Mouse (Mus musculus) MEL (cell line): ENCODE measurements around the gene Kif6. TPM values are rescaled to one million over a fixed set of nuclear protein-coding genes. Genes with fewer than 3 reads are reported as not detected.

Experiments
- DNase-seq: peaks from one replicate; pipeline ENCODE4 v3.0.0; 2011; ENCODE audit warnings: low read depth, low spot score
- H3K27ac ChIP-seq: 2 replicates; pipeline ENCODE4 v1.5.1; 2012; ENCODE audit warnings: low read depth, mild to moderate bottlenecking, control low read depth, low read length, moderate library complexity; ENCODE audit not compliant: control insufficient read depth
- H3K27me3 ChIP-seq, 2 experiments: fragments of 150-350 bp in 1 of 2; sonication (generic) in 1 of 2; 2 replicates each; pipeline ENCODE4 v1.6.1; 2012; ENCODE audit warnings: low read length in 2 of 2, mild to moderate bottlenecking in 2 of 2, improper control_type of control experiment in 1 of 2, moderate library complexity in 1 of 2; ENCODE audit not compliant: insufficient read depth in 2 of 2, control insufficient read depth in 1 of 2
- H3K36me3 ChIP-seq, 2 experiments: 2 replicates each; pipeline ENCODE4 v1.6.1; 2012 to 2014; ENCODE audit warnings: low read length in 2 of 2, improper control_type of control experiment in 1 of 2, inconsistent platforms in 1 of 2, mild to moderate bottlenecking in 1 of 2; ENCODE audit not compliant: insufficient read depth in 2 of 2, control insufficient read depth in 1 of 2
- H3K4me1 ChIP-seq, 2 experiments: fragments of 150-350 bp in 1 of 2; sonication (generic) in 1 of 2; 2 replicates each; pipeline ENCODE4 v1.6.1; 2012; ENCODE audit warnings: low read length in 2 of 2, improper control_type of control experiment in 1 of 2, mild to moderate bottlenecking in 1 of 2; ENCODE audit not compliant: insufficient read depth in 2 of 2, control insufficient read depth in 1 of 2
- H3K4me3 ChIP-seq, 2 experiments: fragments of 150-350 bp in 1 of 2; sonication (generic) in 1 of 2; 2 replicates each; pipeline ENCODE4 v1.5.1; 2012; ENCODE audit warnings: low read depth in 2 of 2, low read length in 2 of 2, mild to moderate bottlenecking in 2 of 2, moderate library complexity in 2 of 2, control low read depth in 1 of 2, improper control_type of control experiment in 1 of 2; ENCODE audit not compliant: control insufficient read depth in 1 of 2, insufficient read depth in 1 of 2
- H3K79me2 ChIP-seq: 2 replicates; pipeline ENCODE4 v1.6.1; 2012; ENCODE audit warnings: mild to moderate bottlenecking, low read length, moderate library complexity; ENCODE audit not compliant: control insufficient read depth, poor library complexity, insufficient read depth
- H3K9ac ChIP-seq: 2 replicates; pipeline ENCODE4 v1.6.1; 2012; ENCODE audit warnings: low read depth, mild to moderate bottlenecking, control low read depth, low read length, moderate library complexity; ENCODE audit not compliant: control insufficient read depth, poor library complexity, severe bottlenecking
- H3K9me3 ChIP-seq: fragments of 150-350 bp; sonication (generic); replicated peaks from 2 replicates; pipeline ENCODE4 v1.6.1; 2012; ENCODE audit warnings: mild to moderate bottlenecking, low read length, improper control_type of control experiment, moderate library complexity; ENCODE audit not compliant: insufficient read depth
- CHD2 ChIP-seq: IDR thresholded peaks from 2 replicates; pipeline ENCODE4 v1.6.1; 2011; ENCODE audit warnings: low read length, improper control_type of control experiment
- CTCF ChIP-seq, 3 experiments: IDR thresholded peaks in 2 of 3; conservative IDR thresholded peaks in 1 of 3; 2 replicates each; pipeline ENCODE4 v1.5.1; 2011 to 2012; ENCODE audit warnings: low read length in 3 of 3, low read depth in 2 of 3, mild to moderate bottlenecking in 2 of 3, improper control_type of control experiment in 1 of 3, inconsistent platforms in 1 of 3, mixed read lengths in 1 of 3, moderate library complexity in 1 of 3; ENCODE audit not compliant: control insufficient read depth in 1 of 3, insufficient read depth in 1 of 3, poor library complexity in 1 of 3, severe bottlenecking in 1 of 3
- ELF1 ChIP-seq: IDR thresholded peaks from 2 replicates; pipeline ENCODE4 v1.6.1; 2014; ENCODE audit warnings: low read depth, mild to moderate bottlenecking, inconsistent platforms, low read length, improper control_type of control experiment, moderate library complexity
- EP300 ChIP-seq, 2 experiments: IDR thresholded peaks; 2 replicates each; pipeline ENCODE4 v1.6.1; 2011; ENCODE audit warnings: improper control_type of control experiment in 2 of 2, low read length in 2 of 2, low read depth in 1 of 2, mild to moderate bottlenecking in 1 of 2
- ETS1 ChIP-seq: IDR thresholded peaks from 2 replicates; pipeline ENCODE4 v1.6.1; 2012; ENCODE audit warnings: low read depth, mild to moderate bottlenecking, inconsistent platforms, low read length, improper control_type of control experiment, moderate library complexity
- GABPA ChIP-seq: IDR thresholded peaks from 2 replicates; pipeline ENCODE4 v1.6.1; 2012; ENCODE audit warnings: low read depth, mild to moderate bottlenecking, inconsistent platforms, low read length, improper control_type of control experiment, moderate library complexity
- HCFC1 ChIP-seq: IDR thresholded peaks from 2 replicates; pipeline ENCODE4 v1.6.1; 2012; ENCODE audit warnings: low read depth, mild to moderate bottlenecking, inconsistent platforms, low read length, improper control_type of control experiment, moderate library complexity
- JUND ChIP-seq: IDR thresholded peaks from 2 replicates; pipeline ENCODE4 v1.6.1; 2011; ENCODE audit warnings: low read depth, mild to moderate bottlenecking, improper control_type of control experiment, low read length
- KAT2A ChIP-seq: conservative IDR thresholded peaks from 2 replicates; pipeline ENCODE4 v1.6.1; 2012; ENCODE audit warnings: low read depth, low read length, improper control_type of control experiment, inconsistent platforms
- MAFK ChIP-seq: IDR thresholded peaks from 2 replicates; pipeline ENCODE4 v1.6.1; 2011; ENCODE audit warnings: low read depth, mild to moderate bottlenecking, low read length, improper control_type of control experiment, borderline replicate concordance
- MAZ ChIP-seq: IDR thresholded peaks from 2 replicates; pipeline ENCODE4 v1.6.1; 2012; ENCODE audit warnings: low read depth, mild to moderate bottlenecking, inconsistent platforms, low read length, improper control_type of control experiment
- MEF2A ChIP-seq: IDR thresholded peaks from 2 replicates; pipeline ENCODE4 v1.6.1; 2014; ENCODE audit warnings: low read depth, mild to moderate bottlenecking, inconsistent platforms, low read length, improper control_type of control experiment; ENCODE audit not compliant: poor library complexity, insufficient replicate concordance, severe bottlenecking; ENCODE audit errors: extremely low read depth
- MXI1 ChIP-seq: IDR thresholded peaks from 2 replicates; pipeline ENCODE4 v1.6.1; 2011; ENCODE audit warnings: mild to moderate bottlenecking, low read depth, low read length, improper control_type of control experiment
- MYC ChIP-seq: IDR thresholded peaks from 2 replicates; pipeline ENCODE4 v1.6.1; 2011; ENCODE audit warnings: low read depth, mild to moderate bottlenecking, low read length, improper control_type of control experiment, moderate library complexity
- NRF1 ChIP-seq: IDR thresholded peaks from 2 replicates; pipeline ENCODE4 v1.6.1; 2014; ENCODE audit warnings: low read depth, mild to moderate bottlenecking, inconsistent platforms, low read length, improper control_type of control experiment, moderate library complexity; ENCODE audit not compliant: poor library complexity, insufficient read depth, severe bottlenecking
- POLR2A ChIP-seq, 2 experiments: IDR thresholded peaks; 2 replicates each; pipeline ENCODE4 v1.6.1; 2011 to 2012; ENCODE audit warnings: low read length in 2 of 2, mild to moderate bottlenecking in 2 of 2, control low read depth in 1 of 2, improper control_type of control experiment in 1 of 2, low read depth in 1 of 2, moderate library complexity in 1 of 2; ENCODE audit not compliant: control insufficient read depth in 1 of 2, insufficient read depth in 1 of 2, poor library complexity in 1 of 2
- POLR2AphosphoS2 ChIP-seq: IDR thresholded peaks from 2 replicates; pipeline ENCODE4 v1.6.1; 2011; ENCODE audit warnings: low read length, improper control_type of control experiment
- POLR2AphosphoS5 ChIP-seq: IDR thresholded peaks from 2 replicates; pipeline ENCODE4 v1.6.1; 2012; ENCODE audit warnings: low read depth, borderline replicate concordance, mild to moderate bottlenecking, inconsistent platforms, low read length, moderate library complexity, mixed read lengths
- RCOR1 ChIP-seq: IDR thresholded peaks from 2 replicates; pipeline ENCODE4 v1.6.1; 2012; ENCODE audit warnings: low read depth, mild to moderate bottlenecking, inconsistent platforms, low read length, improper control_type of control experiment
- SIN3A ChIP-seq: IDR thresholded peaks from 2 replicates; pipeline ENCODE4 v1.6.1; 2012; ENCODE audit warnings: low read length, improper control_type of control experiment, inconsistent platforms
- SMC3 ChIP-seq: IDR thresholded peaks from 2 replicates; pipeline ENCODE4 v1.6.1; 2011; ENCODE audit warnings: low read depth, low read length, improper control_type of control experiment
- TAL1 ChIP-seq: IDR thresholded peaks from 2 replicates; pipeline ENCODE4 v1.6.1; 2012; ENCODE audit warnings: mild to moderate bottlenecking, inconsistent platforms, low read length, moderate library complexity, mixed read lengths
- TBP ChIP-seq: IDR thresholded peaks from 2 replicates; pipeline ENCODE4 v1.8.0; 2011; ENCODE audit warnings: low read depth, low read length, improper control_type of control experiment
- USF1 ChIP-seq: IDR thresholded peaks from 2 replicates; pipeline ENCODE4 v1.6.1; 2014; ENCODE audit warnings: low read depth, mild to moderate bottlenecking, inconsistent platforms, low read length, improper control_type of control experiment, moderate library complexity
- ZKSCAN1 ChIP-seq: IDR thresholded peaks from 2 replicates; pipeline ENCODE4 v1.6.1; 2012; ENCODE audit warnings: low read depth, mild to moderate bottlenecking, inconsistent platforms, low read length, improper control_type of control experiment, moderate library complexity
- ZMIZ1 ChIP-seq: IDR thresholded peaks from 2 replicates; pipeline ENCODE4 v1.6.1; 2012; ENCODE audit warnings: low read depth, mild to moderate bottlenecking, inconsistent platforms, low read length, improper control_type of control experiment, moderate library complexity
- polyA plus RNA-seq, 2 experiments: library from polyadenylated mRNA; stranded (reverse) in 1 of 2; unstranded in 1 of 2; fragments of >175 nt in 1 of 2; fragments of >200 nt in 1 of 2; gene quantifications; 2 replicates each; pipeline versions ENCODE4 v1.2.1 to v1.2.4; 2012; ENCODE audit warnings: low replicate concordance in 2 of 2, low read depth in 1 of 2; ENCODE audit not compliant: insufficient read length in 2 of 2, insufficient read depth in 1 of 2, missing spikeins in 1 of 2
- total RNA-seq: library from RNA; depleted of rRNA; stranded (reverse); fragments of 300-350 nt; gene quantifications from 2 replicates; pipeline ENCODE4 v1.2.3, GENCODE M21; 2012

The Kif6 gene
- total and polyA plus RNA-seq, 3 experiments = not detected

DNA sequence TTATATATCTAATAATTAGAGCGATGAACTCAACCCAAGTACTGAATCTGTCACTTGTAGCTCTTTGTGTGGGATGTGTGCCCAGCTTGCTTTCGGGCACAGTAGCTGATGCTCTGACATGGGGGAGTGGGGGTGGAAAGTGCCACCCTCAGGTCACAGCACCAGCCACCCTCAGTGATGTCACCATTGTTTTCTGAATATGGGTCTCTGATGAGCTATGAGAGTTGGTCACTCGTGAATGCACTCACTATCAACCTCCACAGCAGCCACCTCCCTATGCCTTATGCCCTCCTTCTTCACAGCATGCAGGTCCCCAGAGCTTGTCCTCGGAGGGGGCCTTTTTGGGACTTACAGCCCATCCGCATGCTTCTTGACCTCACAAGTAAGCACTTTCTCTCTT is 78.3 kb downstream of the Kif6 start:
- H3K9ac ChIP-seq = no peak overlapping the region
- no peak for DNase-seq
- TF ChIP-seq POLR2A (IDR thresholded peaks at IDR 0.05; ENCODE audit: control insufficient read depth in 1 of 2, insufficient read depth in 1 of 2, low read depth in 1 of 2, low read length in 2 of 2, poor library complexity in 1 of 2) = no peak
- TF ChIP-seq POLR2AphosphoS5 = no peak
- TF ChIP-seq TBP = no peak
- no peak for TF ChIP-seq MXI1
- no peak for TF ChIP-seq MYC
- TF ChIP-seq ZMIZ1 = no peak
- TF ChIP-seq SIN3A = no peak
- TF ChIP-seq RCOR1 = no peak
- TF ChIP-seq USF1 = no peak
- TF ChIP-seq NRF1 = no peak
- no peak for TF ChIP-seq ELF1
- TF ChIP-seq ETS1 = no peak
- TF ChIP-seq MEF2A = no peak
- TF ChIP-seq POLR2AphosphoS2 = no peak
- H3K27ac ChIP-seq = no peak overlapping the region
- no peaks in the 10 kb centered on the region for H3K79me2 ChIP-seq
- H3K9me3 ChIP-seq = no peaks in the 10 kb centered on the region
- H3K4me1 ChIP-seq = no peaks in the 10 kb centered on the region
- H3K27me3 ChIP-seq = no peaks in the 10 kb centered on the region
- H3K36me3 ChIP-seq = no peaks in the 10 kb centered on the region
- H3K4me3 ChIP-seq = no peak overlapping the region

GRCm38 (mm10) chr17:49697220-49697619 is 82.3 kb downstream of the Kif6 start:
- DNase-seq = no peak
- no peaks in the 10 kb centered on the region for H3K9me3 ChIP-seq

More at GRCm38 (mm10) chr17:49697220-49697619, 82.3 kb downstream of the Kif6 start:
- no peak overlapping the region for H3K27ac ChIP-seq
- H3K79me2 ChIP-seq = no peaks in the 10 kb centered on the region
- H3K27me3 ChIP-seq = no peaks in the 10 kb centered on the region
- TF ChIP-seq CHD2 (no peak), TAL1 (no peak), MAFK (no peak), MYC (no peak), MAZ (no peak), USF1 (no peak), SMC3 (no peak), TBP (no peak), ZMIZ1 (no peak), EP300 (IDR thresholded peaks at IDR 0.05; ENCODE audit: low read depth in 1 of 2, low read length in 2 of 2) (no peak), KAT2A (no peak), CTCF (IDR thresholded peaks at IDR 0.05 in 2 of 3, conservative IDR thresholded peaks at IDR 0.05 in 1 of 3; ENCODE audit: control insufficient read depth in 1 of 3, insufficient read depth in 1 of 3, low read depth in 2 of 3, low read length in 3 of 3, poor library complexity in 1 of 3, severe bottlenecking in 1 of 3) (no peak), GABPA (no peak), POLR2A (IDR thresholded peaks at IDR 0.05; ENCODE audit: control insufficient read depth in 1 of 2, insufficient read depth in 1 of 2, low read depth in 1 of 2, low read length in 2 of 2, poor library complexity in 1 of 2) (no peak), HCFC1 (no peak), ZKSCAN1 (no peak), JUND (no peak)
- H3K9ac ChIP-seq = no peak overlapping the region
- H3K36me3 ChIP-seq = no peaks in the 10 kb centered on the region
- no peak overlapping the region for H3K4me3 ChIP-seq
- H3K4me1 ChIP-seq = no peaks in the 10 kb centered on the region
